In the genomic region with DNA sequence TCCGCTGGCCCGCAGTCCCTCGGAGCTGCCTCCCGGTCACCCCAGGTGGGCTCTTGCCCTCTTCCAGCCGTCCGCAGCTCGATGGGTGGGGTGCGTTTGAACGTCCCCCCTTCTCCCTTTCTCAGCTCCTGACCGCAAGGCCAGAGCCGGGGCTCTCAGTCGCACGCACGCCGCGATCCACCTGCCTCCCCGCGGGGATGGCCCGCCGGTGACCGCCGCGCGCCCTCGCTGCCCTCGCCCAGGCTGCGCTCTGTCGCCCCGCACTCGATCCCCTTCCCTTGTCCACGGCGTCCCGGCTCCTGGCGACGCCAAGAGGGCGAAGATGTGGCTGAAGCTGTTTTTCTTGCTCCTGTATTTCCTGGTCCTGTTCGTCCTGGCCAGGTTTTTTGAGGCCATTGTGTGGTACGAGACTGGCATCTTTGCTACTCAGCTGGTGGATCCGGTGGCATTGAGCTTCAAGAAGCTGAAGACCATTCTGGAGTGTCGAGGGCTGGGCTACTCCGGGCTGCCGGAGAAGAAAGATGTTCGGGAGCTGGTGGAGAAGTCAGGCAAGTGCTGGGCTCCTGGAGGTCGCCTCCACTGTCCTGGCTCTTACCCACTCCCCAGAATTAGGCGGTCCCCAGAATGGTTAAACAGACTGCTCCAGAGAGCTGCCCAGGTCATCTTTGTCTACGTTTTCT, we compare ENCODE assay signal across 8 mouse cellular contexts. TPM values are rescaled to one million over a fixed set of nuclear protein-coding genes. Genes with fewer than 3 reads are reported as not detected.
A peak's percentile ranks its signal among the peaks of the same experiment; 100 is the strongest.
DNase-seq lines count a peak whose midpoint lies in the region; ATAC-seq and TF ChIP-seq lines count a peak whose summit lies in the region.

No protein-coding gene starts in this region.

- peak overlapping the region; percentile 87 for H3K4me3 ChIP-seq in E14TG2a.4 (replicated peaks; ENCODE audit: low read length)
- H3K4me3 ChIP-seq in embryonic facial prominence, embryonic 11.5 days (ENCODE audit: low read depth, low read length) = peak overlapping the region; percentile 92
- H3K4me3 ChIP-seq in heart, embryonic 11.5 days (ENCODE audit: low read depth, low read length) = peak overlapping the region; percentile 71
- H3K4me3 ChIP-seq in kidney, embryonic 16.5 days (ENCODE audit: low read length) = peak overlapping the region; percentile 84
- peak overlapping the region; percentile 71 to 80 for H3K4me3 ChIP-seq in liver, embryonic 14.5 days (ENCODE audit: insufficient read depth in 1 of 2, low read depth in 2 of 2, low read length in 2 of 2)

- peak; percentile 64 to 71 for DNase-seq in adrenal gland, postnatal 36 days
- peak; percentile 52 for DNase-seq in embryonic facial prominence, embryonic 11.5 days (ENCODE audit: low spot score)
- DNase-seq in liver, embryonic 14.5 days (ENCODE audit: low read depth in 3 of 3, low spot score in 3 of 3) = peak in 2 of 3 experiments; percentile 4 to 24
- DNase-seq in natural killer cell, adult 2 months (ENCODE audit: low spot score in 2 of 2) = peak; percentile 38
- DNase-seq in thymus, adult 18-20 months = peak; percentile 14 to 44

- no peaks in the 10 kb centered on the region for H3K36me3 ChIP-seq in E14TG2a.4 (ENCODE audit: insufficient read depth, low read length)
- no peaks in the 10 kb centered on the region for H3K36me3 ChIP-seq in embryonic facial prominence, embryonic 11.5 days (replicated peaks; ENCODE audit: control insufficient read depth, insufficient read depth, low read depth, low read length)
- peaks cover 5% of the 10 kb centered on the region; the same call in 1 of the 2 replicates for H3K36me3 ChIP-seq in heart, embryonic 11.5 days (ENCODE audit: control insufficient read depth, insufficient read depth, low read length)
- H3K36me3 ChIP-seq in kidney, embryonic 16.5 days (ENCODE audit: insufficient read depth, low read length) = no peaks in the 10 kb centered on the region; the same call in 1 of the 2 replicates
- no peaks in the 10 kb centered on the region for H3K36me3 ChIP-seq in liver, embryonic 14.5 days (replicated peaks; ENCODE audit: control insufficient read depth, insufficient read depth, low read depth)

- no peak for TF ChIP-seq CTCF in E14TG2a.4 (conservative IDR thresholded peaks at IDR 0.05; ENCODE audit: low read length)
- no peak for TF ChIP-seq CTCF in liver, embryonic 14.5 days (IDR thresholded peaks at IDR 0.05; ENCODE audit: low read depth)

- under 1% methylated on average over 46 of the region's 46 CpGs for WGBS in embryonic facial prominence, embryonic 11.5 days
- WGBS in heart, embryonic 11.5 days (ENCODE audit: insufficient replicate concordance) = 1% methylated on average over 46 of the region's 46 CpGs
- WGBS in kidney, embryonic 16.5 days = under 1% methylated on average over 43 of the region's 46 CpGs
- WGBS in liver, embryonic 14.5 days (ENCODE audit: insufficient replicate concordance) = 1% methylated on average over 45 of the region's 46 CpGs

- peaks cover 12% of the 10 kb centered on the region for H3K27me3 ChIP-seq in E14TG2a.4 (ENCODE audit: insufficient read depth, low read length)
- H3K27me3 ChIP-seq in embryonic facial prominence, embryonic 11.5 days (ENCODE audit: control insufficient read depth, insufficient read depth, low read length) = no peaks in the 10 kb centered on the region
- no peaks in the 10 kb centered on the region for H3K27me3 ChIP-seq in heart, embryonic 11.5 days (ENCODE audit: control insufficient read depth, insufficient read depth, low read length)
- H3K27me3 ChIP-seq in kidney, embryonic 16.5 days (ENCODE audit: insufficient read depth, low read length) = no peaks in the 10 kb centered on the region
- no peaks in the 10 kb centered on the region for H3K27me3 ChIP-seq in liver, embryonic 14.5 days (ENCODE audit: control insufficient read depth, insufficient read depth, low read length)

- peak overlapping the region; percentile 99 for H3K9ac ChIP-seq in embryonic facial prominence, embryonic 11.5 days (replicated peaks; ENCODE audit: low read length)
- H3K9ac ChIP-seq in heart, embryonic 11.5 days (ENCODE audit: low read depth, low read length) = peak overlapping the region; percentile 90
- H3K9ac ChIP-seq in kidney, embryonic 16.5 days (replicated peaks; ENCODE audit: low read length) = peak overlapping the region; percentile 99
- H3K9ac ChIP-seq in liver, embryonic 14.5 days (replicated peaks) = peak overlapping the region; percentile 76

- H3K27ac ChIP-seq in embryonic facial prominence, embryonic 11.5 days (replicated peaks; ENCODE audit: low read depth, low read length) = peak overlapping the region; percentile 92
- H3K27ac ChIP-seq in heart, embryonic 11.5 days (ENCODE audit: low read depth, low read length) = peak overlapping the region; percentile 98
- peak overlapping the region; percentile 99 for H3K27ac ChIP-seq in kidney, embryonic 16.5 days (ENCODE audit: low read length)
- peak overlapping the region; percentile 51 for H3K27ac ChIP-seq in liver, embryonic 14.5 days

- H3K4me1 ChIP-seq in E14TG2a.4 (replicated peaks; ENCODE audit: low read depth, low read length) = peaks cover 12% of the 10 kb centered on the region
- H3K4me1 ChIP-seq in embryonic facial prominence, embryonic 11.5 days (ENCODE audit: control insufficient read depth, insufficient read depth, low read length) = no peaks in the 10 kb centered on the region
- peaks cover 9% of the 10 kb centered on the region; the same call in 1 of the 2 replicates for H3K4me1 ChIP-seq in heart, embryonic 11.5 days (ENCODE audit: control insufficient read depth, insufficient read depth, low read length)
- H3K4me1 ChIP-seq in kidney, embryonic 16.5 days (ENCODE audit: insufficient read depth, low read length) = peaks cover 22% of the 10 kb centered on the region
- no peaks in the 10 kb centered on the region; a peak in 2 of 4 replicates for H3K4me1 ChIP-seq in liver, embryonic 14.5 days (replicated peaks; ENCODE audit: control insufficient read depth in 2 of 2, insufficient read depth in 2 of 2, low read length in 1 of 2)

- peak overlapping the region; percentile 69 for H3K4me2 ChIP-seq in embryonic facial prominence, embryonic 11.5 days (ENCODE audit: low read depth, low read length)
- peak overlapping the region; percentile 87 for H3K4me2 ChIP-seq in heart, embryonic 11.5 days
- peak overlapping the region; percentile 73 for H3K4me2 ChIP-seq in kidney, embryonic 16.5 days (replicated peaks; ENCODE audit: low read depth, low read length)
- peak overlapping the region; percentile 95 for H3K4me2 ChIP-seq in liver, embryonic 14.5 days (ENCODE audit: low read depth)

- TF ChIP-seq EP300 in liver, embryonic 14.5 days (IDR thresholded peaks at IDR 0.05; ENCODE audit: low read depth) = no peak

- ATAC-seq in embryonic facial prominence, embryonic 11.5 days (replicated peaks; ENCODE audit: insufficient number of reproducible peaks, low FRiP score, low TSS enrichment, low read depth) = no peak; the same call in 1 of the 2 replicates
- no peak; the same call in 1 of the 2 replicates for ATAC-seq in heart, embryonic 11.5 days (replicated peaks; ENCODE audit: insufficient number of reproducible peaks, low FRiP score, low TSS enrichment)
- peak; percentile 67 for ATAC-seq in kidney, embryonic 16.5 days (ENCODE audit: low FRiP score, low TSS enrichment)
- peak; percentile 54 for ATAC-seq in liver, embryonic 14.5 days (ENCODE audit: insufficient read depth)

- no peaks in the 10 kb centered on the region for H3K9me3 ChIP-seq in E14TG2a.4 (ENCODE audit: low read length)
- no peaks in the 10 kb centered on the region for H3K9me3 ChIP-seq in embryonic facial prominence, embryonic 11.5 days (replicated peaks; ENCODE audit: control insufficient read depth, low read length)
- H3K9me3 ChIP-seq in heart, embryonic 11.5 days (replicated peaks; ENCODE audit: control insufficient read depth, low read length) = no peaks in the 10 kb centered on the region
- H3K9me3 ChIP-seq in kidney, embryonic 16.5 days (ENCODE audit: low read length) = no peaks in the 10 kb centered on the region
- no peaks in the 10 kb centered on the region for H3K9me3 ChIP-seq in liver, embryonic 14.5 days (ENCODE audit: control insufficient read depth, low read length)

RNA-seq across cellular contexts. Expression of a gene that starts 0.8 kb away (rescaled TPM):
- total RNA-seq in adrenal gland, postnatal 36 days (2021) = 10 to 100 TPM; 37.1 to 37.6 TPM
- 17.3 and 19.1 TPM in 2 replicates for polyA plus RNA-seq in embryonic facial prominence, embryonic 11.5 days (2014; fragmentation: Nextera tagmentation; extraction: Ambion mirVana)
- polyA plus RNA-seq in heart, embryonic 11.5 days (2014; fragmentation: Nextera tagmentation; extraction: Ambion mirVana) = 13.5 and 14.3 TPM in 2 replicates
- polyA plus RNA-seq in kidney, embryonic 16.5 days (2015; fragmentation: Nextera tagmentation; extraction: Ambion mirVana) = 8.5 and 14.5 TPM in 2 replicates
- polyA plus RNA-seq in liver, embryonic 14.5 days (2012; rRNA removed) = 3.8 and 5.0 TPM in 2 replicates
- 7.2 and 7.8 TPM in 2 replicates for polyA plus RNA-seq in liver, embryonic 14.5 days (2014; fragmentation: Nextera tagmentation; extraction: Ambion mirVana)

RNA-seq across cellular contexts. Expression of a gene that starts 49.1 kb away (rescaled TPM):
- 100 to 1,000 TPM; 121 to 126 TPM for total RNA-seq in adrenal gland, postnatal 36 days (2021)
- polyA plus RNA-seq in embryonic facial prominence, embryonic 11.5 days (2014; fragmentation: Nextera tagmentation; extraction: Ambion mirVana) = 53.6 and 53.8 TPM in 2 replicates
- 62.2 and 71.6 TPM in 2 replicates for polyA plus RNA-seq in heart, embryonic 11.5 days (2014; fragmentation: Nextera tagmentation; extraction: Ambion mirVana)
- 74.0 and 74.3 TPM in 2 replicates for polyA plus RNA-seq in kidney, embryonic 16.5 days (2015; fragmentation: Nextera tagmentation; extraction: Ambion mirVana)
- 16.2 and 21.9 TPM in 2 replicates for polyA plus RNA-seq in liver, embryonic 14.5 days (2012; rRNA removed)
- polyA plus RNA-seq in liver, embryonic 14.5 days (2014; fragmentation: Nextera tagmentation; extraction: Ambion mirVana) = 34.3 and 35.6 TPM in 2 replicates

RNA-seq across cellular contexts. Expression of a gene that starts 54.0 kb away (rescaled TPM):
- 10 to 100 TPM; 75.6 to 93.1 TPM for total RNA-seq in adrenal gland, postnatal 36 days (2021)
- polyA plus RNA-seq in embryonic facial prominence, embryonic 11.5 days (2014; fragmentation: Nextera tagmentation; extraction: Ambion mirVana) = 9.8 and 11.2 TPM in 2 replicates
- polyA plus RNA-seq in heart, embryonic 11.5 days (2014; fragmentation: Nextera tagmentation; extraction: Ambion mirVana) = 6.2 and 10.0 TPM in 2 replicates
- 11.4 and 12.3 TPM in 2 replicates for polyA plus RNA-seq in kidney, embryonic 16.5 days (2015; fragmentation: Nextera tagmentation; extraction: Ambion mirVana)
- polyA plus RNA-seq in liver, embryonic 14.5 days (2012; rRNA removed) = 10.3 and 14.8 TPM in 2 replicates
- 4.5 and 4.7 TPM in 2 replicates for polyA plus RNA-seq in liver, embryonic 14.5 days (2014; fragmentation: Nextera tagmentation; extraction: Ambion mirVana)

Comparison
In these comparisons a context has a peak if more than half of its experiments do, and no peak if none do; other contexts are left out.
1. DNase-seq: peak in every context shown above with its lines; median percentile 68 in adrenal gland, postnatal 36 days; 52 in embryonic facial prominence, embryonic 11.5 days; 38 in natural killer cell, adult 2 months; 29 in thymus, adult 18-20 months; 14 in liver, embryonic 14.5 days.
2. ATAC-seq: peak in kidney, embryonic 16.5 days (single experiment) and liver, embryonic 14.5 days (single experiment); none in embryonic facial prominence, embryonic 11.5 days (single experiment) and heart, embryonic 11.5 days (single experiment).
3. Peak in every context shown above with its lines, with median percentiles within 50 percentile points of each other: H3K4me3 ChIP-seq, H3K27ac ChIP-seq, H3K4me2 ChIP-seq and H3K9ac ChIP-seq.